Mouse (Mus musculus): ENCODE data around the gene Serbp1. TPM values are rescaled to one million over a fixed set of nuclear protein-coding genes. Genes with fewer than 3 reads are reported as not detected.

Serbp1 gene
- polyA plus RNA-seq, 1 experiment from 2014 or later = 273 TPM

DNA sequence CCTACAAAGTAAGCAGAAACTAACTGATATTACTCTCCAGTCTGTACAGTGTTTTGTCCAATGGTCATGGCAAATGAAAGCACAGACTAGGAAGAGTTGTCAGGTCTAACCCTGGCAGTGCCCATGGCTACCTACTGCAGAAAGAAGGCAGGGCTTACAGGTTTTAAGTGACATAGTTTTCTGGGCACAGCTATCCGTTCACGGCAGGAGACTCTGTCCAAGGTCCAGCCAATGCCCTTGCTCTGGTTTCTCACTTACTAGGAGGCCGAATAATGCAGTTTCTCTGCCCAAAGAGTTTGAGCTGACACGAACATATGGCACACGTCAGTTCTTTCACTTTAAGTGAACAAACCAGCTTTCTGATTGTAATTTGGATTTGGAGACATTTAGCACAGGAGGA lies 79.1 kb downstream of the Serbp1 start:
- Histone ChIP-seq H3K4me1 (no peaks in the 10 kb centered on the region), H3K4me3 (no peak overlapping the region), H3K27ac (no peak overlapping the region), H3K36me3 (replicated peaks) (no peaks in the 10 kb centered on the region), H3K27me3 (replicated peaks) (no peaks in the 10 kb centered on the region), H3K9ac (no peak overlapping the region), H3K4me2 (no peak overlapping the region), H3K9me3 (no peaks in the 10 kb centered on the region)
- WGBS = 72% methylated on average over 5 of the region's 5 CpGs
- ATAC-seq (replicated peaks) = no peak

DNA sequence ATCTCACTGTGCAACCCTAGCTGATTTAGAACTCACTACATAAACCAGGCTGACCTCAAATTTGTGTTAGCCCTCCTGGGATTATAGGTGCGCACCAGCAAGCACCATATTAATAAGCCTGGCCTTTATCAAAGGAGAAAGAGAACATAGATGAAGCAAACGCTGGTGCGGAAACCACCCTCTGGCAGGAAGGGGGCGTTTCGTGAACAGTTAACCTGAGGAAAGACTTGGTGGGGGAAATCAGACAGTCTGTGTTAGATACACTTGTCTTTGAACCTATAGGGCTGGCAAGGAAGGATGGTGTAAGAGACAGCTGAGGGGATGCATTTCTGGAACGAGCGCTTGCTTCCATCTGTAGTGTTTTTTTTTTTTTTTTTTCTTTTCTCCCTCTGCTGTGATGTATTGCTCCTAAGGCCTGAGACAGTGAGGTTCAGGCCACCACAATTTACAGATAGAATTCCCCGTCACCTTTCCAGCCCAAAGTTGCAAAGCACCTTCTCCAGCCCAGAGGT lies 79.9 kb downstream of the Serbp1 start:
- Histone ChIP-seq H3K4me1 (no peaks in the 10 kb centered on the region), H3K36me3 (replicated peaks) (no peaks in the 10 kb centered on the region), H3K4me2 (no peak overlapping the region), H3K27ac (no peak overlapping the region), H3K4me3 (no peak overlapping the region), H3K9ac (no peak overlapping the region), H3K9me3 (no peaks in the 10 kb centered on the region), H3K27me3 (replicated peaks) (no peaks in the 10 kb centered on the region)
- WGBS = 80% methylated on average over 8 of the region's 8 CpGs
- no peak for ATAC-seq (replicated peaks)

DNA sequence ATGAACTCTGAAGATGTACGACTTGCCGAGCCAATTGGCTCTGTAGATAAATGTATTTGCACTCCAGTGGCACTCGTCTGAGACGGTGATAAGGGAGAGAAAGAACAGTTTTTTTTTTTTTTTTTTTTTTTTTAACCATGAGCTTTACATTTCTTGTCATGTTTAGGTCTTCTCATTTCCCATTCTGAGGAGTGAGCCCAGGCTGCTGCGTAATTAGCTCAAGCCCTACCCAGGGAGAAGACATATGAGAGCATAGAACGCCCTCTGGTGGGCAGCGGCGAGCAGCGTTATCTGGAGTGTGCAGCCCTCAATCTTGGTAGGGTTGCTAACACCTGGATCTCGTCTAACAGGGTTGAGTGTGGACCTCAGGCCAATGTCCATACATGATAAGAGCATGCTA lies 80.5 kb downstream of the Serbp1 start:
- H3K4me1 ChIP-seq = no peaks in the 10 kb centered on the region
- H3K36me3 ChIP-seq (replicated peaks) = no peaks in the 10 kb centered on the region
- ATAC-seq (replicated peaks) = peak; percentile 78
- no peaks in the 10 kb centered on the region for H3K27me3 ChIP-seq (replicated peaks)
- H3K4me3 ChIP-seq = no peak overlapping the region
- no peak overlapping the region for H3K9ac ChIP-seq
- no peak overlapping the region for H3K27ac ChIP-seq
- no peak overlapping the region for H3K4me2 ChIP-seq
- 31% methylated on average over 10 of the region's 10 CpGs for WGBS
- no peaks in the 10 kb centered on the region for H3K9me3 ChIP-seq

DNA sequence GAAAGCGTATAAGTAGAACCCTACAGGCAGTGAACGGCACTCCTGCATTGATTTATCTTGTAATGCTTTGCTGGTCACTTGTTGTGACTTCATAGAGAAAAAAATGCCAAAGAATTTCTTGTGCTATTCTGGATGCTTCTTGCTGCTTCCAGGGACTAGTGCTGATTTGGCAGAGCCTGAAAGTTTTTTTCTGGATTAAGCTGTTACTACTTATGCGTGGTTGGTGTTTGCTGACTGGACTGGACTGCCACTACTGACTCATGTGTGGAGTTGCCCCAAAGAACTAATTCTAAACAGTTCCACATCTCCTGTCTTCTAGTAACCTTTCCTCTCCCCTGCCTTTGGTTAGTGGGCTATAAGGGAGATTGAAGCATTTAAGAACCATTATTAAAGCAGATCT lies 85.8 kb downstream of the Serbp1 start:
- Histone ChIP-seq H3K27me3 (replicated peaks) (no peaks in the 10 kb centered on the region), H3K9me3 (no peaks in the 10 kb centered on the region), H3K4me2 (no peak overlapping the region), H3K9ac (no peak overlapping the region), H3K4me3 (no peak overlapping the region), H3K4me1 (no peaks in the 10 kb centered on the region), H3K27ac (no peak overlapping the region), H3K36me3 (replicated peaks) (no peaks in the 10 kb centered on the region)
- no peak for ATAC-seq (replicated peaks)
- WGBS = 91% methylated on average over 3 of the region's 3 CpGs

DNA sequence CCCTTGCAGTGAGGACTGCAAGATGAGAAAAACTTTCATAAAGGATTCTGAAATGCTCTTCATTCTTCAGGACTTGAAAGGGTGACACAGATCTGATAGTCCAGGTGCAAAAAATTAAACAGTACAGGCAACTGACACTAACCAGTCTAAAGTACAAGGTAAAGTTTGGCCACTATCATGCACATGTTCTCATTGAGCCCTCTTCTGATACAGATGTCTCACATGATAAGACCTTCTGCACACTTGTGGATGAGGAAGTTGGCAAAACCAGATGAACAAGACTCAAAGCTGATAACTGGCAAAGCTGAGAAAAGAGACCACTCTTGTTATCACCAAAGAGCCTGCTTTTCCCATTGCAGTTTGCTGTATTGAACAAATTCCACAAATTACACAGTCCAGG lies 100.0 kb downstream of the Serbp1 start:
- H3K4me2 ChIP-seq = no peak overlapping the region
- no peak overlapping the region for H3K9ac ChIP-seq
- no peaks in the 10 kb centered on the region for H3K27me3 ChIP-seq (replicated peaks)
- no peak for ATAC-seq (replicated peaks)
- no peaks in the 10 kb centered on the region for H3K9me3 ChIP-seq
- no peak overlapping the region for H3K4me3 ChIP-seq
- no peak overlapping the region for H3K27ac ChIP-seq
- H3K4me1 ChIP-seq = no peaks in the 10 kb centered on the region
- H3K36me3 ChIP-seq (replicated peaks) = no peaks in the 10 kb centered on the region

DNA sequence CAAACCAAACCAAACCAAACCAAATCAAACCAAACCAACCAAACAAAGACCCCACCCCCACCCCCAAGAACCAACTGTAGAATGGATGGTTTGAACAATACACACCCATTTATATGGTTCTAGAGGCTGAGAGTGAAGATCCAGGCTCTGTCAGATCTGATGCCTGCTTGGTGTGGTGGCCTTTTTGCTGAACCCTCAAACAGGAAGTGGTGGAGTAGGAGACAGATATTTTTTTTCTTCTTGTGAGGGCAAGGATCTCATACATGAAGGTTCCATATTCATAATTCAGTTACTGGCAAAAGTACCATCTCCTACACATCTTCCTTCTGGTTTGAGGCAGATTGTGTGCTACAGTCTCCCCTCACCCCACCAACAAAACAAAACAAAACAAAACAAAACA lies 101.5 kb downstream of the Serbp1 start:
- ATAC-seq (replicated peaks) = no peak
- Histone ChIP-seq H3K9me3 (no peaks in the 10 kb centered on the region), H3K9ac (no peak overlapping the region), H3K4me2 (no peak overlapping the region), H3K4me3 (no peak overlapping the region), H3K27ac (no peak overlapping the region), H3K36me3 (replicated peaks) (no peaks in the 10 kb centered on the region), H3K27me3 (replicated peaks) (no peaks in the 10 kb centered on the region), H3K4me1 (no peaks in the 10 kb centered on the region)

Other genes starting within 250 kb of the Serbp1 start
- gene Gadd45a, start 200.7 kb upstream of the Serbp1 start, polyA plus RNA-seq (2015; fragmentation: Nextera tagmentation; extraction: Ambion mirVana) = 17.2 and 17.7 TPM in 2 replicates
- 0.05 TPM in 1 of 2 replicates, not detected in the other for gene Il12rb2, start 138.0 kb downstream of the Serbp1 start, polyA plus RNA-seq (2015; fragmentation: Nextera tagmentation; extraction: Ambion mirVana)